Mouse (Mus musculus) lung, postnatal 0 days (tissue): ENCODE results near the gene Apoc1.

Experiments
- CTCF ChIP-seq: IDR thresholded peaks from 2 replicates; pipeline ENCODE4 v1.5.1; 2016; ENCODE audit warnings: antibody characterized with exemption, mild to moderate bottlenecking
- EP300 ChIP-seq: IDR thresholded peaks from 2 replicates; pipeline ENCODE4 v1.6.1; 2016; ENCODE audit warnings: antibody characterized with exemption, mild to moderate bottlenecking, control low read depth

DNA sequence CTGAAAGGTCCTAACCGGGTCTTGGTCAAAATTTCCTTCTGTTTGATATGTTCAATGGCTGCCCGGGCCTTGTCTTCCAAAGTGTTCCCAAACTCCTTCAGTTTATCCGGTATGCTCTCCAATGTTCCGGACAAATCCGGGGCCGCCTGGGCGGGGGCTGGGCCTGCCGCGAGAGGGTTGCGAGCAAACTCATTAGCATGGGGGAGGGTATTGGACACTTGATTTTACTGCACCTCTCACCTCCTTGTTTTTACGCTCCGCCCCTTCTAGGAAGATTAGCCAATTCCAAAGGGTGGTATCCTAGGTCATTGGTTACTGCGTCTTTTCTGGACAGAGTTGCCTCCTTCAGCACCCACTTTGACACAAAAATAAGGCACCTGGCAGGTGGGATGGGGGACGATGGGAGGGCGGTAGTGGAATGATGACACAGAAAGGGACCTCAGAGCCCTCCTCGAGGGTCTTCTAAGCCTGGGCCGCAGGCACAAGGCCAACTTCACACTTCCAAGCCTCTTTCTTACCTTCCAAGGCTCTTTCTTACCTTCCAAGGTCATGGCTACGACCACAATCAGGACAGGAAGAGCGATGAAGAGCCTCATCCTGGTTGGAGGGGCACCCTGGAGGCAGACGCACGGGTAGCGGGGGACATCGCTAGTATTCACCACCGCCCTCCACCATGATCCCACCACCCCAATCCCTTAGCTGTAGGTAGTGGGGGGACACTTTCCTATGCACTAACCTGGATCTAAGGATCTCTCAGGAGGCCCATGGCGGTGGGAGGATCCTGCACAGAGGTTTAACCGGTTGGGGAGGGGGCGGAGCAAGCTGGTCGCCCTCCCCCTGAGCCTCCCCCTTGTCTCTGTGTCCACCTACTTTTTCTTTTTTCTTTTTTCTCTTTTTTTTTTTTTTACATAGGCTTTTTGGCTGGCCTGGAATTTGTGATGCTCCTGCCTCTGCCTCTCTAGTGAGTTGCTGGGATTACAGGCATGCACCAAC lies at the start of gene Apoc1:
- TF ChIP-seq EP300: no peak
- TF ChIP-seq CTCF: no peak
